Mouse (Mus musculus) T-helper 1 cell (primary cell): ENCODE data around the gene Aaed1.
"Not testable (repeated sequence)": the region's sequence is repeated elsewhere in the genome, so short reads cannot be mapped to it uniquely, and the experiment has no call there.

ENCODE experiments used
- in situ Hi-C: fragments of 300-600 bp; cut with MboI, MseI; formaldehyde crosslinking; loops from one replicate; pipeline ENCODE4 v1.15.1; 2025; ENCODE audit warnings: high pct_unique_total_duplicates

Aaed1 gene

GRCm38 (mm10) chr13:64254185-64254584, 58.3 kb downstream of the Aaed1 start:
- in situ Hi-C loops: not testable (repeated sequence)

- in situ Hi-C loops: no loop called here
Measured at GRCm38 (mm10) chr13:64253697-64254096, 58.8 kb downstream of the Aaed1 start.

GRCm38 (mm10) chr13:64252147-64252546, 60.4 kb downstream of the Aaed1 start:
- in situ Hi-C loops: no loop called here

- in situ Hi-C loops: no loop called here
Measured at GRCm38 (mm10) chr13:64250363-64250762, 62.1 kb downstream of the Aaed1 start.

GRCm38 (mm10) chr13:64248775-64249524, 63.6 kb downstream of the Aaed1 start:
- in situ Hi-C loops: loop anchor here (5.0 kb wide), 1 partner anchor 48 kb away; no protein-coding TSS in a partner anchor

- in situ Hi-C loops: loop anchor here (5.0 kb wide), 1 partner anchor 49 kb away; no protein-coding TSS in a partner anchor
Measured at GRCm38 (mm10) chr13:64248161-64248774, 64.2 kb downstream of the Aaed1 start.

GRCm38 (mm10) chr13:64246106-64246505, 66.4 kb downstream of the Aaed1 start:
- in situ Hi-C loops: loop anchor here (5.0 kb wide), 1 partner anchor 51 kb away; no protein-coding TSS in a partner anchor

- in situ Hi-C loops: loop anchor here (5.0 kb wide), 1 partner anchor 53 kb away; no protein-coding TSS in a partner anchor
Measured at GRCm38 (mm10) chr13:64244685-64245261, 67.7 kb downstream of the Aaed1 start.

GRCm38 (mm10) chr13:64242721-64243120, 69.8 kb downstream of the Aaed1 start:
- in situ Hi-C loops: no loop called here

GRCm38 (mm10) chr13:64240626-64241025, 71.9 kb downstream of the Aaed1 start:
- in situ Hi-C loops: no loop called here

- in situ Hi-C loops: no loop called here
Measured at GRCm38 (mm10) chr13:64237681-64238157, 74.8 kb downstream of the Aaed1 start.

- in situ Hi-C loops: no loop called here
Measured at GRCm38 (mm10) chr13:64237000-64237680, 75.4 kb downstream of the Aaed1 start.

- in situ Hi-C loops: no loop called here
Measured at GRCm38 (mm10) chr13:64235777-64236176, 76.7 kb downstream of the Aaed1 start.

- in situ Hi-C loops: no loop called here
Measured at GRCm38 (mm10) chr13:64235062-64235715, 77.3 kb downstream of the Aaed1 start.

GRCm38 (mm10) chr13:64233139-64233538, 79.4 kb downstream of the Aaed1 start:
- in situ Hi-C loops: no loop called here

GRCm38 (mm10) chr13:64226725-64227124, 85.8 kb downstream of the Aaed1 start:
- in situ Hi-C loops: no loop called here

GRCm38 (mm10) chr13:64225738-64226137, 86.8 kb downstream of the Aaed1 start:
- in situ Hi-C loops: no loop called here
